Mouse (Mus musculus): ENCODE results near the gene Cryaa.

The Cryaa gene

GRCm38 (mm10) chr17:31677507-31677906 is at the start of gene Cryaa:
Gene Cryaa, plus strand, starts transcription at chr17:31677807.
- no peak for DNase-seq (ENCODE audit: low spot score)

- no peak for DNase-seq (ENCODE audit: low spot score)
Observed at GRCm38 (mm10) chr17:31627961-31628360, 49.6 kb upstream of the Cryaa start.

GRCm38 (mm10) chr17:31631081-31631800 is 46.4 kb upstream of the Cryaa start:
- DNase-seq (ENCODE audit: low spot score), result no peak

GRCm38 (mm10) chr17:31633007-31633406 is 44.6 kb upstream of the Cryaa start:
- no peak for DNase-seq (ENCODE audit: low spot score)

- DNase-seq (ENCODE audit: low spot score), result no peak
Observed at GRCm38 (mm10) chr17:31634896-31635295, 42.7 kb upstream of the Cryaa start.

GRCm38 (mm10) chr17:31635781-31636180 is 41.8 kb upstream of the Cryaa start:
- no peak for DNase-seq (ENCODE audit: low spot score)

- DNase-seq (ENCODE audit: low spot score), result no peak
Observed at GRCm38 (mm10) chr17:31636277-31636941, 41.2 kb upstream of the Cryaa start.

GRCm38 (mm10) chr17:31636942-31637811 is 40.4 kb upstream of the Cryaa start, which contains the start of gene Cbs:
Gene Cbs, minus strand, starts transcription at chr17:31637238.
- peak; percentile 82 for DNase-seq (ENCODE audit: low spot score)

- DNase-seq (ENCODE audit: low spot score), result peak; percentile 23
Observed at GRCm38 (mm10) chr17:31637866-31638570, 39.6 kb upstream of the Cryaa start.

- no peak for DNase-seq (ENCODE audit: low spot score)
Observed at GRCm38 (mm10) chr17:31639651-31640050, 38.0 kb upstream of the Cryaa start.

GRCm38 (mm10) chr17:31642331-31642730 is 35.3 kb upstream of the Cryaa start:
- no peak for DNase-seq (ENCODE audit: low spot score)

GRCm38 (mm10) chr17:31642913-31643312 is 34.7 kb upstream of the Cryaa start:
- DNase-seq (ENCODE audit: low spot score), result no peak

GRCm38 (mm10) chr17:31646199-31647002 is 31.2 kb upstream of the Cryaa start:
- no peak for DNase-seq (ENCODE audit: low spot score)

- no peak for DNase-seq (ENCODE audit: low spot score)
Observed at GRCm38 (mm10) chr17:31652152-31652551, 25.5 kb upstream of the Cryaa start.

GRCm38 (mm10) chr17:31653277-31653676 is 24.3 kb upstream of the Cryaa start:
- no peak for DNase-seq (ENCODE audit: low spot score)

- DNase-seq (ENCODE audit: low spot score), result no peak
Observed at GRCm38 (mm10) chr17:31655366-31655765, 22.2 kb upstream of the Cryaa start.

- no peak for DNase-seq (ENCODE audit: low spot score)
Observed at GRCm38 (mm10) chr17:31656682-31657081, 20.9 kb upstream of the Cryaa start.

GRCm38 (mm10) chr17:31657141-31657983 is 20.2 kb upstream of the Cryaa start:
- DNase-seq (ENCODE audit: low spot score), result no peak

- DNase-seq (ENCODE audit: low spot score), result peak; percentile 11
Observed at GRCm38 (mm10) chr17:31658136-31658467, 19.5 kb upstream of the Cryaa start.

GRCm38 (mm10) chr17:31658468-31659185 is 19.0 kb upstream of the Cryaa start, which contains the start of gene U2af1:
Gene U2af1, minus strand, starts transcription at chr17:31658892.
- peak; percentile 99 for DNase-seq (ENCODE audit: low spot score)

Measured in urinary bladder, postnatal 14 days (tissue).